Mouse (Mus musculus): ENCODE results near the gene Usp22. TPM values are rescaled to one million over a fixed set of nuclear protein-coding genes. Genes with fewer than 3 reads are reported as not detected.

Gene Usp22
- polyA plus RNA-seq, 1 experiment from 2014 or later = 161 TPM

DNA sequence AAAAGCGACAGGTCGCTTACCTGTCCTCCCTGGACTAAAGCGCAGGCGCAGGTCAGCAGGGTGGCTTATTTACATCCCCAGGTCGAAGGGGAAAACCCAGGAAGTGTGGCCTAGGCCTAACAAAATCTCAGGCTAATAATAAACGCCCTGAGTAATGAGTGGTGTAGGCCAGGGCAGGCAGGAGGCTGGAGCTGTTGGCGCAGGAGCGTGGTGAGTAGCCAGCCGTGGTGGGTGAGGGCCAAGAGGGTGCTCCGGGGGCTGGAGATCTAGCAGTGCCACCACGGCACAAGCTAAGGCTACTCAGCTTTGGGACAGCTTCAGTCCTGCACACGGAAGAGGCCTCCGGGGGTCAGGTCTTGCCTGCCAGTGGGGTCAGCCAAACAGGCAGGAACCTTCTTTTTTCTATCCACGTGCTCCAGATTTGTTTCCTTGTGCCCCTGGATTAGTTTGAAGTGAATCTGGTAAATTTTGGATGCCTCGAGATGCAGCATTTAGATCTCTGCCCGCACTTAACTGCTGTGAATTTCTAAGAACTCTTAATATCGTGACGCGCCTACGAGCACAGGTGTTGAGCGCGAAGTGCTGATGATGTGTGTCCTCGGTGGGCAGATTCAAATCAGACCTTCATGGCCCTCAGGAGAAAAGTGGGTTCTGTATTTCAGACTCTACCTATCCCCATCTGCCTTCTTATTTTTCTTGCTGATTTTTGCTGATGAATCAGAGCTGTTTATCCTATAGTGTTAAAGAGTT, 48.1 kb downstream of the Usp22 start, which contains the start of gene Tnfrsf13b:
Tnfrsf13b (plus strand) TSS at position 150 of the 750 bp plus-strand sequence.
- Histone ChIP-seq H3K27ac (ENCODE audit: low read length) (no peak within 1 kb of the TSS), H3K27me3 (ENCODE audit: control insufficient read depth, insufficient read depth, low read length) (no peaks in the 10 kb centered on the region), H3K4me1 (ENCODE audit: control insufficient read depth, insufficient read depth, low read length) (no peaks in the 10 kb centered on the region), H3K9ac (replicated peaks; ENCODE audit: low read depth, low read length) (no peak within 1 kb of the TSS), H3K4me3 (ENCODE audit: low read depth, low read length) (no peak within 1 kb of the TSS), H3K36me3 (ENCODE audit: control insufficient read depth, insufficient read depth, low read length) (no peaks in the 10 kb centered on the region), H3K4me2 (replicated peaks; ENCODE audit: low read depth, low read length) (no peak within 1 kb of the TSS), H3K9me3 (ENCODE audit: control insufficient read depth, low read depth, low read length) (no peaks in the 10 kb centered on the region)
- no peak for ATAC-seq (ENCODE audit: insufficient number of reproducible peaks, insufficient read depth, low FRiP score, low read depth)
- whole genome bisulfite sequencing = 78% methylated on average over 23 of the region's 23 CpGs

DNA sequence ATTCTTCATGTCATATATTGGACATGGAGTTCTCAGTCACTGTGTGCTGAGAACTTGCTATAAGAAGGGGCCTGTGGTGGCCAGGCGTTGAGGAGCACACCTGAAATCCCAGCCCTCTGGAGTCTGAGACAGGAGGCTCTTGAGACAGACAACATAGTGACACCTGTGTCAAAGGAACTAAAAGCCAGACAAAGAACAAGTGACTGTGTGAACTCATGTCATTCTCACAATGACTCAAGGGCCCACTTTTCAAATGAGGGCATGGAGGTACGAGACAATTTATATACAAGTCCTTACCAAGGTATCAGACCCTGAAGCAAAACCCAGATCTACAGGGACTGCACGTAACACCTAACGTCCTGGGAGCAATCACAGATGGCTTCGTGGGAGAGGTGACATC, 48.9 kb downstream of the Usp22 start:
- no peak overlapping the region for H3K4me3 ChIP-seq (ENCODE audit: low read depth, low read length)
- no peaks in the 10 kb centered on the region for H3K9me3 ChIP-seq (ENCODE audit: control insufficient read depth, low read depth, low read length)
- no peaks in the 10 kb centered on the region for H3K4me1 ChIP-seq (ENCODE audit: control insufficient read depth, insufficient read depth, low read length)
- WGBS = 88% methylated on average over 5 of the region's 5 CpGs
- H3K27me3 ChIP-seq (ENCODE audit: control insufficient read depth, insufficient read depth, low read length) = no peaks in the 10 kb centered on the region
- no peak overlapping the region for H3K27ac ChIP-seq (ENCODE audit: low read length)
- no peak overlapping the region for H3K4me2 ChIP-seq (replicated peaks; ENCODE audit: low read depth, low read length)
- H3K36me3 ChIP-seq (ENCODE audit: control insufficient read depth, insufficient read depth, low read length) = no peaks in the 10 kb centered on the region
- no peak overlapping the region for H3K9ac ChIP-seq (replicated peaks; ENCODE audit: low read depth, low read length)
- no peak for ATAC-seq (ENCODE audit: insufficient number of reproducible peaks, insufficient read depth, low FRiP score, low read depth)

DNA sequence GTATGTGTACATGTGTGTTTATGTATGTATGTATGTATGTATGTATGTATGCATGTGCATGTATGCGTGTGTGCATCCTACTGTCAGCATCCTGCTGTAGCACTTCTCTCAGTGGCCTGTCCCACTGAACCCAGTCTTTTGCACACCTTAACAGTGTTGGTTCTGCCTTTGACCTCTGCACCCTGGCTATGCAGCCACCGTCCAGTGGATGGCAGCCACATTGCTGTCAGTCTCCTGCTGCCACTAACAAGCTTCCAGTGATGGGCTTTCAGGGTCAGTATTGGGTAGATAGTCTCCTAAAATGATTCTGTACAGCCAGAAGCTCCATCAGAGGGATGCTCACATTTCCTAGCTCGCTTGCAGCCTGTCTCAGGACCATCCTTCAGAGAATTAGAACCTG, 51.0 kb downstream of the Usp22 start:
- Histone ChIP-seq H3K27ac (ENCODE audit: low read length) (no peak overlapping the region), H3K36me3 (ENCODE audit: control insufficient read depth, insufficient read depth, low read length) (no peaks in the 10 kb centered on the region), H3K9me3 (ENCODE audit: control insufficient read depth, low read depth, low read length) (no peaks in the 10 kb centered on the region), H3K9ac (replicated peaks; ENCODE audit: low read depth, low read length) (no peak overlapping the region), H3K4me1 (ENCODE audit: control insufficient read depth, insufficient read depth, low read length) (no peaks in the 10 kb centered on the region), H3K4me3 (ENCODE audit: low read depth, low read length) (no peak overlapping the region), H3K4me2 (replicated peaks; ENCODE audit: low read depth, low read length) (no peak overlapping the region), H3K27me3 (ENCODE audit: control insufficient read depth, insufficient read depth, low read length) (no peaks in the 10 kb centered on the region)
- ATAC-seq (ENCODE audit: insufficient number of reproducible peaks, insufficient read depth, low FRiP score, low read depth) = no peak
- 66% methylated on average over 3 of the region's 3 CpGs for WGBS

DNA sequence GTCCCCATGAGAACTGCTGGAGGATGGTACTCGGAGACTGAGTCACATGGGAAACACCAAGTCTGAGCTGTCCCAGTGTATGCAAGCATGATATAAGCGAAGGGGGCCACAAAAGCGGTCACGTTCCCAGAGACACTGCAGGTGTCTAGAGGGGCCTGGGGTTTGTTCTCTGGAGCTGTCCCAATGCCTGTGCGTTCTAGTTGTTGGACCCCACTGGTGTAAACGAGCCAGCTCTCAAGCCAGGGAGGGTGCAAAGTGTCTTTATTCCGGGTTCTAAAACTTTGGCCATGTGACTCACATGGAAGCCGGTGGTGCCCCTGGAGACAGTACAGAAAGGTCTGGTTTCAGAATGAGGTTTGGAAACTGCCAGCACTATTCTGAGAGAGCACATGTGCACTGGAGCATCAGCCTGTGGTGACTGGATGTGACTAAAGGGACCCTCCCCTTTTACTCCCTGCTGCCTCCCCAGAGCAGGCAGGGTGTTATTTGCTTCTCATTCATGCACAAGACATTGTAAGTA, 52.0 kb downstream of the Usp22 start:
- no peak overlapping the region for H3K9ac ChIP-seq (replicated peaks; ENCODE audit: low read depth, low read length)
- H3K27ac ChIP-seq (ENCODE audit: low read length) = no peak overlapping the region
- H3K4me1 ChIP-seq (ENCODE audit: control insufficient read depth, insufficient read depth, low read length) = no peaks in the 10 kb centered on the region
- ATAC-seq (ENCODE audit: insufficient number of reproducible peaks, insufficient read depth, low FRiP score, low read depth) = no peak
- H3K9me3 ChIP-seq (ENCODE audit: control insufficient read depth, low read depth, low read length) = no peaks in the 10 kb centered on the region
- H3K36me3 ChIP-seq (ENCODE audit: control insufficient read depth, insufficient read depth, low read length) = no peaks in the 10 kb centered on the region
- 83% methylated on average over 8 of the region's 8 CpGs for WGBS
- no peak overlapping the region for H3K4me2 ChIP-seq (replicated peaks; ENCODE audit: low read depth, low read length)
- no peak overlapping the region for H3K4me3 ChIP-seq (ENCODE audit: low read depth, low read length)
- H3K27me3 ChIP-seq (ENCODE audit: control insufficient read depth, insufficient read depth, low read length) = no peaks in the 10 kb centered on the region

DNA sequence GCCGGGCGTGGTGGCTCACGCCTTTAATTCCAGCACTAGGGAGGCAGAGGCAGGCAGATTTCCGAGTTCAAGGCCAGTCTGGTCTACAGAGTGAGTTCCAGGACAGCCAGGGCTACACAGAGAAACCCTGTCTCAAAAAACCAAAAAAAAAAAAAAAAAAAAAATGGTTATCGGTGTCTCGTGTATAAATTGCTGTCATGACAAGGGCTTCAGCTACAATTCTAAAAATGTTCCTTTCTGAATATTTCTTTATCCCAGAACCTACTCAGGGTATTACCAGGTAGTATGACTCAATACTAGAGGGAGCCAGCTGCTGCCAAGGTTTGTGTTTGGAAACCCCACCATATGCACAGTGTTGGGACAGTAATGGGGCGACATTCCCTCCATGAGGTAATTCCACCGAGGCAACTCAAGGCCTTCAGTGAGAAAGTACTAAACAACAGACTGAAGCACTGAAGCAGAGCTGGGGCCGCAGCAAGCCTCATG, 52.5 kb downstream of the Usp22 start:
- Histone ChIP-seq H3K9me3 (ENCODE audit: control insufficient read depth, low read depth, low read length) (no peaks in the 10 kb centered on the region), H3K36me3 (ENCODE audit: control insufficient read depth, insufficient read depth, low read length) (no peaks in the 10 kb centered on the region), H3K9ac (replicated peaks; ENCODE audit: low read depth, low read length) (no peak overlapping the region), H3K4me3 (ENCODE audit: low read depth, low read length) (no peak overlapping the region), H3K27me3 (ENCODE audit: control insufficient read depth, insufficient read depth, low read length) (no peaks in the 10 kb centered on the region), H3K4me2 (replicated peaks; ENCODE audit: low read depth, low read length) (no peak overlapping the region), H3K4me1 (ENCODE audit: control insufficient read depth, insufficient read depth, low read length) (no peaks in the 10 kb centered on the region), H3K27ac (ENCODE audit: low read length) (no peak overlapping the region)
- WGBS = 87% methylated on average over 9 of the region's 9 CpGs
- ATAC-seq (ENCODE audit: insufficient number of reproducible peaks, insufficient read depth, low FRiP score, low read depth) = no peak

DNA sequence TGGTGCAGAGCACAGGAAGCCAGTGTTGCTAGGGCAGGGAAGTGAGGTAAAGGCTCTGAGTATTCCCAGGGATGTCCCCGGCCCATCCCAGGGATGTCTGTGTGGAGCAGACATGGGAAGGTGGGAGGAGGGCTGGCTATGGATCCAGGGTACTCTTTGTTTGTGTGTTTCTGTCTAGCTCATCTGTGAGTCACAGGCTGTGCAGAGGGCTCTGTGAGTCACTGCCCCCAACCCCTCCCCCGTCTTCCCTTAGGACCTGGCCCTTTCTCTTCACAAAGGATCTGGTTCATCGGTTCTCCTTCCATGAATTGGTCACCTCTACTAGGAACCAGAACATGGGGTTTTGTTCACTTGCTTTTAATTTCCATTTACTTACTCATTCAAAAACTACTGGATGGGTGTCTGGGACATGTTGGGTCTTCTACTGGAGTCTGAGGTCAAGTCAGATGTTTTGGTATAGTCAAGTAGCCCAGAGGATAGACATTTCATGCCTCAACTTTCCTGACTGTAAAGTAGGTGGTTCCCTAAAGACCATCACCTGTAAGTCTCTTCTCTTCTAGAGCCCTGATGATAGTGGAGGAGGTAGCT, 54.8 kb downstream of the Usp22 start:
- Histone ChIP-seq H3K27ac (ENCODE audit: low read length) (no peak overlapping the region), H3K9me3 (ENCODE audit: control insufficient read depth, low read depth, low read length) (no peaks in the 10 kb centered on the region), H3K4me3 (ENCODE audit: low read depth, low read length) (no peak overlapping the region), H3K4me2 (replicated peaks; ENCODE audit: low read depth, low read length) (no peak overlapping the region), H3K27me3 (ENCODE audit: control insufficient read depth, insufficient read depth, low read length) (no peaks in the 10 kb centered on the region), H3K36me3 (ENCODE audit: control insufficient read depth, insufficient read depth, low read length) (no peaks in the 10 kb centered on the region), H3K4me1 (ENCODE audit: control insufficient read depth, insufficient read depth, low read length) (no peaks in the 10 kb centered on the region), H3K9ac (replicated peaks; ENCODE audit: low read depth, low read length) (no peak overlapping the region)
- WGBS = 88% methylated on average over 3 of the region's 3 CpGs
- ATAC-seq (ENCODE audit: insufficient number of reproducible peaks, insufficient read depth, low FRiP score, low read depth) = no peak

DNA sequence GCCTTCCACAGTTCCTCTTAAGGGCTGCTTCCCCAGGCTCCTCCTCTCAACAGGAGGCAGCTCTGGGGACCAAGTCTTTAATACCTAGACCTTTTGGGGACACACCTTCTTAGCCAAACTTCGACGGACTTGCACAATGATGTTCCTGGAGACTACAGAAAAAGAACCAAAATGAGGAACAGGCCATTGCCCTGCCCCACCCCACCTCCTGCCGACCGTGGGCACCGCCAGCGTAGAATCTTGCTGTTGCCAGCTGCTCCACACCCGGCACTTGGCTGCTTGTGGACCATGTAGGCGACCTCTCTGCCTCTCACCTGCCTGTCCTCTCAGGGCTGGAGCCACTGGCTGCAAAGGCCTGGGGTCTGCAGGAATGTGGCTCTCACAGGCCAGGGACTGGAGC, 58.6 kb downstream of the Usp22 start:
- Histone ChIP-seq H3K9me3 (ENCODE audit: control insufficient read depth, low read depth, low read length) (no peaks in the 10 kb centered on the region), H3K36me3 (ENCODE audit: control insufficient read depth, insufficient read depth, low read length) (no peaks in the 10 kb centered on the region), H3K27me3 (ENCODE audit: control insufficient read depth, insufficient read depth, low read length) (no peaks in the 10 kb centered on the region), H3K9ac (replicated peaks; ENCODE audit: low read depth, low read length) (no peak overlapping the region), H3K4me3 (ENCODE audit: low read depth, low read length) (no peak overlapping the region), H3K4me1 (ENCODE audit: control insufficient read depth, insufficient read depth, low read length) (no peaks in the 10 kb centered on the region), H3K27ac (ENCODE audit: low read length) (no peak overlapping the region), H3K4me2 (replicated peaks; ENCODE audit: low read depth, low read length) (no peak overlapping the region)
- ATAC-seq (ENCODE audit: insufficient number of reproducible peaks, insufficient read depth, low FRiP score, low read depth) = no peak
- 65% methylated on average over 8 of the region's 8 CpGs for WGBS

DNA sequence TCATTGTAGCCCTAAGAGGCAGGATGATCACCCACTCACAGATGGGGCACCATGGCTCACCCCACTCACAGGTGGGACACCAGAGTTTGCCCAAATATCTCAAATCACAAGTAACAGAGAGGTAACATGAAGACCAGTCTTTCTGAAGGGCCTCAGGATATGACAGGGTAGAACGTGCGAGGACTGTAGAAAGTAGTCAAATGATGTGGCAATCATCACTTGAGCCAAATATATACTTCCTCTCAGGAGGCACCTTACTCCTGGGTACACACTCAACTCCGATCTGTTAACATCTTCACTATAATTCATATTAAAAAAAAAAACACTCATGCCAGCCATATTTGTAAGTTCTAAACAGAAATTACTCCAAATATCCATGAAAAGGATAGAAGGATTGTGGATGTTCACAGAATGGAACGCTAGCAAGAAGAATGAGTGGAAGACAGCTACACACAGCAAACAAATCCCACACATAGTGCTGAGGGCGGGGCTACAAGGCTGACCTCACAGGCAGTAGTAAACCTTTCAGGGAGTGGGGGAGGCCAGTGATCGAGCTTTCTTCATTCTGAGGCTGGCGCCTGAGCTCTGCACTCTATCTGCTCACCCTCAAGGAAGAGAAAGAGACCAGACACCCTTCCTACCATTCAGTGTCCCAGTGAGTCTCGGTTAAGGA, 62.4 kb downstream of the Usp22 start:
- Histone ChIP-seq H3K36me3 (ENCODE audit: control insufficient read depth, insufficient read depth, low read length) (no peaks in the 10 kb centered on the region), H3K9ac (replicated peaks; ENCODE audit: low read depth, low read length) (no peak overlapping the region), H3K4me3 (ENCODE audit: low read depth, low read length) (no peak overlapping the region), H3K27ac (ENCODE audit: low read length) (no peak overlapping the region), H3K4me1 (ENCODE audit: control insufficient read depth, insufficient read depth, low read length) (no peaks in the 10 kb centered on the region), H3K27me3 (ENCODE audit: control insufficient read depth, insufficient read depth, low read length) (no peaks in the 10 kb centered on the region), H3K4me2 (replicated peaks; ENCODE audit: low read depth, low read length) (no peak overlapping the region), H3K9me3 (ENCODE audit: control insufficient read depth, low read depth, low read length) (no peaks in the 10 kb centered on the region)
- no peak for ATAC-seq (ENCODE audit: insufficient number of reproducible peaks, insufficient read depth, low FRiP score, low read depth)
- 65% methylated on average over 8 of the region's 8 CpGs for WGBS

Measured in stomach, embryonic 14.5 days (tissue).